ENCODE assay signal across 8 mouse cellular contexts in the genomic region with DNA sequence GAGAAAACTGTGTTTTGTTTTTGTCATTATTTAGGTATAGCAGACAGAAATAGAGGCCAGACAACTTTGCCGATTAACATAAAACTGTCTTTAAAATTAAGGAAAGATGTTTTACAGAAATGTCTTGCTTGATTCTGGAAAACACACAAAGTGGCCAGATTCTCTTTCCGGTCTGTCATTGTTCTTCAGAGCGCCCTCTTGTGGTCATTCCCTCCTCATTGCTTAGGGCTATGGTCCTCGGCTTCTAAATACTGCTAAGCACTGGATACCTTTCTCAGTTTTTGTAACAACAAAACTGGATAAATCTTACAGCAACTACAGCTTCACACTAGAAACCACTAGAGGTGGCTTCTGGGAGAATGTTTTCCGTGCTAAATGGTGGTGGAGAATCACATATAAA.
A peak's percentile ranks its signal among the peaks of the same experiment; 100 is the strongest.
DNase-seq lines count a peak whose midpoint lies in the region; ATAC-seq and TF ChIP-seq lines count a peak whose summit lies in the region.

No protein-coding gene starts in this region.

- no peak overlapping the region for H3K4me2 ChIP-seq in embryonic facial prominence, embryonic 14.5 days (ENCODE audit: low read depth, low read length)
- H3K4me2 ChIP-seq in midbrain, embryonic 11.5 days: no peak overlapping the region

- no peaks in the 10 kb centered on the region for H3K36me3 ChIP-seq in embryonic facial prominence, embryonic 14.5 days (ENCODE audit: control insufficient read depth, insufficient read depth, low read length)
- no peaks in the 10 kb centered on the region for H3K36me3 ChIP-seq in midbrain, embryonic 11.5 days (ENCODE audit: control insufficient read depth, insufficient read depth, low read length)

- no peak overlapping the region for H3K9ac ChIP-seq in embryonic facial prominence, embryonic 14.5 days (ENCODE audit: low read depth, low read length)
- no peak overlapping the region for H3K9ac ChIP-seq in midbrain, embryonic 11.5 days (ENCODE audit: low read length)

- H3K27ac ChIP-seq in cerebellum, adult 2 months (ENCODE audit: insufficient read depth, low read length): no peak overlapping the region
- no peak overlapping the region for H3K27ac ChIP-seq in embryonic facial prominence, embryonic 14.5 days (replicated peaks; ENCODE audit: low read depth, low read length)
- no peak overlapping the region for H3K27ac ChIP-seq in layer of hippocampus, adult 2 months
- no peak overlapping the region for H3K27ac ChIP-seq in midbrain, embryonic 11.5 days (ENCODE audit: low read depth, low read length)

- H3K9me3 ChIP-seq in embryonic facial prominence, embryonic 14.5 days (ENCODE audit: control insufficient read depth, low read length): no peaks in the 10 kb centered on the region
- no peaks in the 10 kb centered on the region for H3K9me3 ChIP-seq in midbrain, embryonic 11.5 days (ENCODE audit: control insufficient read depth, low read length)

- ATAC-seq in embryonic facial prominence, embryonic 14.5 days (ENCODE audit: low read depth): no peak
- no peak for ATAC-seq in midbrain, embryonic 11.5 days (ENCODE audit: low FRiP score)

- no peaks in the 10 kb centered on the region for H3K27me3 ChIP-seq in cerebellum, adult 2 months (ENCODE audit: control insufficient read depth, insufficient read depth, low read length)
- no peaks in the 10 kb centered on the region for H3K27me3 ChIP-seq in embryonic facial prominence, embryonic 14.5 days (replicated peaks; ENCODE audit: control insufficient read depth, insufficient read depth, low read length)
- no peaks in the 10 kb centered on the region for H3K27me3 ChIP-seq in midbrain, embryonic 11.5 days (ENCODE audit: control insufficient read depth, insufficient read depth, low read length)

- peak; percentile 2 to 12 for DNase-seq in cerebellum, adult 2 months
- no peak for DNase-seq in cerebellum, adult 9-11 months
- DNase-seq in urinary bladder, postnatal 14 days (ENCODE audit: low spot score): peak; percentile 36
- no peak for DNase-seq in urinary bladder, adult 2 months (ENCODE audit: low spot score)
- DNase-seq in embryonic facial prominence, embryonic 14.5 days (ENCODE audit: low spot score): peak; percentile 66
- peak; percentile 30 to 70 for DNase-seq in layer of hippocampus, adult 2 months (ENCODE audit: low spot score in 2 of 2)
- peak; percentile 92 for DNase-seq in midbrain, embryonic 11.5 days (ENCODE audit: low spot score, missing footprints)
- DNase-seq in yolk sac, embryonic 10.5 days (ENCODE audit: low spot score): peak; percentile 7

- no peaks in the 10 kb centered on the region for H3K4me1 ChIP-seq in cerebellum, adult 2 months (ENCODE audit: control insufficient read depth, insufficient read depth, low read length)
- H3K4me1 ChIP-seq in embryonic facial prominence, embryonic 14.5 days (ENCODE audit: control insufficient read depth, insufficient read depth, low read length): no peaks in the 10 kb centered on the region
- no peaks in the 10 kb centered on the region for H3K4me1 ChIP-seq in midbrain, embryonic 11.5 days (ENCODE audit: control insufficient read depth, insufficient read depth, low read length)

- no peak for TF ChIP-seq POLR2A in cerebellum, adult 2 months (IDR thresholded peaks at IDR 0.05; ENCODE audit: borderline replicate concordance, insufficient read depth, low read length)

- TF ChIP-seq CTCF in cerebellum, adult 2 months (IDR thresholded peaks at IDR 0.05; ENCODE audit: borderline replicate concordance, insufficient read depth, low read depth, low read length): peak; percentile 35; the same call in 1 of the 2 replicates
- peak; percentile 82 for TF ChIP-seq CTCF in layer of hippocampus, adult 2 months (conservative IDR thresholded peaks at IDR 0.05)

- no peak overlapping the region for H3K4me3 ChIP-seq in cerebellum, adult 2 months (replicated peaks; ENCODE audit: insufficient read depth, low read depth, low read length)
- no peak overlapping the region for H3K4me3 ChIP-seq in embryonic facial prominence, embryonic 14.5 days (ENCODE audit: low read depth, low read length)
- H3K4me3 ChIP-seq in layer of hippocampus, adult 2 months: no peak overlapping the region
- no peak overlapping the region for H3K4me3 ChIP-seq in midbrain, embryonic 11.5 days (ENCODE audit: low read depth, low read length)

- WGBS in cerebellum, adult 2 months: 40% methylated on average over 5 of the region's 5 CpGs
- WGBS in embryonic facial prominence, embryonic 14.5 days: 32% methylated on average over 5 of the region's 5 CpGs
- WGBS in midbrain, embryonic 11.5 days: 37% methylated on average over 5 of the region's 5 CpGs

Comparison
In these comparisons a context has a peak if more than half of its experiments do, and no peak if none do; other contexts are left out.
1. DNase-seq: peak in cerebellum, adult 2 months (2 of 2), urinary bladder, postnatal 14 days (single experiment), embryonic facial prominence, embryonic 14.5 days (single experiment), layer of hippocampus, adult 2 months (2 of 2), midbrain, embryonic 11.5 days (single experiment) and yolk sac, embryonic 10.5 days (single experiment); none in cerebellum, adult 9-11 months (single experiment) and urinary bladder, adult 2 months (single experiment).